Mouse (Mus musculus) heart, postnatal 0 days (tissue): Measurements from ENCODE around the gene Trmu.

ENCODE experiments used
- CTCF ChIP-seq: IDR thresholded peaks from 2 replicates; pipeline ENCODE4 v1.5.1; 2016; ENCODE audit warnings: antibody characterized with exemption, control low read depth, low read depth
- EP300 ChIP-seq: IDR thresholded peaks from 2 replicates; pipeline ENCODE4 v1.6.1; 2016; ENCODE audit warnings: antibody characterized with exemption, low read depth

DNA sequence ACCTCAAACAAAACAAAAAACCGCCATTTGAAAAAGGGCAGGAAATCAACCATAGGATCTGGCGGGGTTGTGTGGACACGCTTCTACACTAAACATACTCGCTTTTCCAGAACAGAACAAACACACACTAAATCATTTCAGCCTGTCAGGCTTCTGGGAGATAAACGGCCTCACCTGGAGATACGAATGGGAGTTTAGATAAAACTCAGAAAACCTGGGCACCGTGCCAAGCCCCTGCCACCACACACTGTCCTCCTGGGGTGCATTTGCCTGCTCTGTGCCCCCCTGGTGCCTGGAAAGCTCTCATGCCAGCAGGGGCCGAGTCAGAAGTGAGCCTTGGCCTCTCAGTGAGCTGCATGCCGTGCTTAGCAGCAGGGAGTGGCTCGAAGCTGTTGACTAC is 30.8 kb downstream of the Trmu start:
- TF ChIP-seq CTCF: no peak
- TF ChIP-seq EP300: no peak
